Comparison of ENCODE assay signal across 16 mouse cellular contexts in the genomic region with DNA sequence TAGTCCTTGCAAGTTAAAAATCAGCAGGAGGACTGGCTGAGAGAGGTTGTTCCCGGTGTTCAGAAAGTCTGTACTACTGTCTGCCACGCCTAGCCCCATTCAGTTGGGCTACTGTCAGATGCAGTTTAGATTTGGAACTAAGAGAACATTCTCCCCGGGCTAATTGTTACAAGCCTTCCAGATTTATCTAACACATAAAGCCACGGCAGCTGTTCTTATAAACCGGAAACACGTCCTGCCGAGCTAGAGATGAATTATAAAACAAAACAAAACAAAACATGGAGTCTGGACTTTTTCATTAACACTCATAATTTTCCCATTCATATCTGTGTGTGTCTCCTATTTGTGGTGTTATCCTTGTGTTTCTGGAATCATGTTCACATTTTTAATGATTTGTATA.
"Had no signal": no experiment of that assay in that cellular context is flagged by ENCODE, and none has a peak within 500 bp of the region (broad histone marks: within the 10 kb centered on the region; RNA-seq: fewer than 3 reads in every experiment).

No protein-coding gene starts in this region.

- H3K4me3 ChIP-seq: liver, embryonic 13.5 days; liver, embryonic 15.5 days; lung, embryonic 15.5 days; megakaryocyte, embryonic 14.5 days; midbrain, embryonic 13.5 days; midbrain, embryonic 15.5 days; neural tube, embryonic 12.5 days; stomach, embryonic 15.5 days had no signal

- H3K9me3 ChIP-seq: liver, embryonic 13.5 days; liver, embryonic 15.5 days; lung, embryonic 15.5 days; megakaryocyte, embryonic 14.5 days; midbrain, embryonic 13.5 days; midbrain, embryonic 15.5 days; neural tube, embryonic 12.5 days; stomach, embryonic 15.5 days had no signal

- H3K27me3 ChIP-seq: liver, embryonic 13.5 days; liver, embryonic 15.5 days; lung, embryonic 15.5 days; megakaryocyte, embryonic 14.5 days; midbrain, embryonic 13.5 days; midbrain, embryonic 15.5 days; neural tube, embryonic 12.5 days; stomach, embryonic 15.5 days had no signal

- H3K4me1 ChIP-seq: liver, embryonic 15.5 days; midbrain, embryonic 13.5 days; midbrain, embryonic 15.5 days; neural tube, embryonic 12.5 days; stomach, embryonic 15.5 days had no signal

- H3K36me3 ChIP-seq: lung, embryonic 15.5 days; midbrain, embryonic 13.5 days; midbrain, embryonic 15.5 days; neural tube, embryonic 12.5 days; stomach, embryonic 15.5 days had no signal

- ATAC-seq: liver, postnatal 0 days; midbrain, embryonic 13.5 days; midbrain, embryonic 15.5 days had no signal

- H3K4me2 ChIP-seq: liver, embryonic 13.5 days; liver, embryonic 15.5 days; lung, embryonic 15.5 days; midbrain, embryonic 11.5 days; midbrain, embryonic 13.5 days; midbrain, embryonic 15.5 days; neural tube, embryonic 12.5 days; stomach, embryonic 15.5 days had no signal

- H3K27ac ChIP-seq: liver, embryonic 13.5 days; liver, embryonic 15.5 days; lung, embryonic 15.5 days; macrophage; midbrain, embryonic 13.5 days; midbrain, embryonic 15.5 days; neural tube, embryonic 12.5 days; stomach, embryonic 15.5 days; stomach, postnatal 0 days had no signal

- H3K9ac ChIP-seq: liver, embryonic 13.5 days; liver, embryonic 15.5 days; liver, postnatal 0 days; lung, embryonic 15.5 days; midbrain, embryonic 13.5 days; midbrain, embryonic 15.5 days; neural tube, embryonic 12.5 days; stomach, embryonic 15.5 days had no signal

- DNase-seq: liver, embryonic 13.5 days; liver, postnatal 0 days; right cerebral cortex, postnatal 14 days; thymus, adult 2 months; thymus, postnatal 25 days; thymus, postnatal 4 days had no signal
